In genomic region chr5:44070529-44071133, GRCm38 (mm10) we compare ENCODE assay signal across 20 mouse cellular contexts.
"Had no signal": no experiment of that assay in that cellular context is flagged by ENCODE, and none has a peak within 500 bp of the region (broad histone marks: within the 10 kb centered on the region; RNA-seq: fewer than 3 reads in every experiment).

No protein-coding gene starts in this region.

- ATAC-seq: intestine, embryonic 15.5 days; lung, postnatal 0 days; midbrain, embryonic 16.5 days had no signal

- H3K4me2 ChIP-seq: intestine, embryonic 15.5 days; kidney, embryonic 15.5 days; liver, embryonic 13.5 days; midbrain, embryonic 11.5 days; neural tube, embryonic 12.5 days had no signal

- H3K4me1 ChIP-seq: kidney, embryonic 15.5 days; liver, embryonic 13.5 days; megakaryocyte, embryonic 14.5 days; neural tube, embryonic 12.5 days had no signal

- H3K9ac ChIP-seq: intestine, embryonic 15.5 days; kidney, embryonic 15.5 days; liver, embryonic 13.5 days; neural tube, embryonic 12.5 days had no signal

- H3K27ac ChIP-seq: intestine, embryonic 15.5 days; kidney, embryonic 15.5 days; left cerebral cortex, adult 2 months; liver, embryonic 13.5 days; neural tube, embryonic 12.5 days had no signal

- H3K4me3 ChIP-seq: intestine, embryonic 15.5 days; kidney, embryonic 15.5 days; left cerebral cortex, adult 2 months; liver, embryonic 13.5 days; megakaryocyte, embryonic 14.5 days; neural tube, embryonic 12.5 days had no signal

- H3K9me3 ChIP-seq: intestine, embryonic 15.5 days; kidney, embryonic 15.5 days; liver, embryonic 13.5 days; megakaryocyte, embryonic 14.5 days; neural tube, embryonic 12.5 days had no signal

- H3K27me3 ChIP-seq: intestine, embryonic 15.5 days; kidney, embryonic 15.5 days; liver, embryonic 13.5 days; megakaryocyte, embryonic 14.5 days; neural tube, embryonic 12.5 days had no signal

- H3K36me3 ChIP-seq: intestine, embryonic 15.5 days; liver, embryonic 13.5 days had no signal

- DNase-seq: kidney, adult 11 months; kidney, adult 8-10 months; kidney, postnatal 10 days; kidney, postnatal 36 days; layer of hippocampus, postnatal 36 days; liver, embryonic 13.5 days; lung, adult 2 months; lung, postnatal 36 days; right cerebral cortex, adult 18-20 months; right cerebral cortex, postnatal 14 days; right cerebral cortex, postnatal 4 days; thymus, postnatal 25 days had no signal
